Mouse (Mus musculus) layer of hippocampus, adult 2 months (tissue): Measurements from ENCODE around the gene Dhrs4. TPM values are rescaled to one million over a fixed set of nuclear protein-coding genes. Genes with fewer than 3 reads are reported as not detected.

Experiments
- DNase-seq, 2 experiments: peaks; one replicate each; pipeline ENCODE4 v3.0.0; 2022; ENCODE audit warnings: low spot score in 2 of 2
- H3K27ac ChIP-seq: fragments of 200-600 bp; 2 replicates; pipeline ENCODE4 v1.8.1; 2022
- H3K4me3 ChIP-seq: fragments of 200-600 bp; 2 replicates; pipeline ENCODE4 v1.8.1; 2022; ENCODE audit warnings: mild to moderate bottlenecking
- CTCF ChIP-seq: fragments of 200-600 bp; conservative IDR thresholded peaks from 2 replicates; pipeline ENCODE4 v1.8.1; 2022; ENCODE audit warnings: antibody characterized with exemption, mild to moderate bottlenecking, moderate library complexity
- total RNA-seq, 2 experiments: library from RNA; stranded (reverse); gene quantifications; 2 replicates each; pipeline ENCODE4 v1.2.3; 2021

Gene Dhrs4
- total RNA-seq, 2 experiments from 2014 or later = 18.6 to 23.7 TPM

- no peak overlapping the region for H3K4me3 ChIP-seq
- TF ChIP-seq CTCF = no peak
- H3K27ac ChIP-seq = no peak overlapping the region
- no peak for DNase-seq
Observed at GRCm38 (mm10) chr14:55468301-55468741, 10.2 kb upstream of the Dhrs4 start.

- Histone ChIP-seq H3K27ac (no peak overlapping the region), H3K4me3 (no peak overlapping the region)
- no peak for TF ChIP-seq CTCF
- no peak for DNase-seq
Observed at GRCm38 (mm10) chr14:55469041-55469440, 9.5 kb upstream of the Dhrs4 start.

- H3K4me3 ChIP-seq = no peak overlapping the region
- TF ChIP-seq CTCF = no peak
- no peak overlapping the region for H3K27ac ChIP-seq
- no peak for DNase-seq
Observed at GRCm38 (mm10) chr14:55469821-55470220, 8.7 kb upstream of the Dhrs4 start.

- Histone ChIP-seq H3K4me3 (no peak overlapping the region), H3K27ac (no peak overlapping the region)
- DNase-seq = no peak
- no peak for TF ChIP-seq CTCF
Observed at GRCm38 (mm10) chr14:55470806-55471205, 7.8 kb upstream of the Dhrs4 start.

GRCm38 (mm10) chr14:55475654-55476053 is 2.9 kb upstream of the Dhrs4 start:
- Histone ChIP-seq H3K4me3 (no peak overlapping the region), H3K27ac (no peak overlapping the region)
- no peak for DNase-seq
- TF ChIP-seq CTCF = no peak

GRCm38 (mm10) chr14:55477421-55477820 is 1.1 kb upstream of the Dhrs4 start:
- no peak overlapping the region for H3K4me3 ChIP-seq
- no peak for TF ChIP-seq CTCF
- no peak for DNase-seq
- no peak overlapping the region for H3K27ac ChIP-seq

GRCm38 (mm10) chr14:55477829-55478228 is 729 bp upstream of the Dhrs4 start:
- no peak for TF ChIP-seq CTCF
- Histone ChIP-seq H3K4me3 (no peak overlapping the region), H3K27ac (no peak overlapping the region)
- no peak for DNase-seq

GRCm38 (mm10) chr14:55479629-55480028 is 1.1 kb downstream of the Dhrs4 start:
- no peak for TF ChIP-seq CTCF
- H3K27ac ChIP-seq = no peak overlapping the region
- no peak for DNase-seq
- H3K4me3 ChIP-seq = no peak overlapping the region

- TF ChIP-seq CTCF = no peak
- peak in 1 of 2 experiments; percentile 53 for DNase-seq
- 0 out of 2 replicates have a peak overlapping the region, but pooled peaks have one; percentile 28 for H3K27ac ChIP-seq
- no peak overlapping the region for H3K4me3 ChIP-seq
Observed at GRCm38 (mm10) chr14:55484430-55485085, 6.0 kb downstream of the Dhrs4 start.

GRCm38 (mm10) chr14:55486836-55487235 is 8.3 kb downstream of the Dhrs4 start:
- H3K27ac ChIP-seq = no peak overlapping the region
- DNase-seq = no peak
- TF ChIP-seq CTCF = no peak
- H3K4me3 ChIP-seq = no peak overlapping the region

- DNase-seq = peak; percentile 80 to 86
- Histone ChIP-seq H3K4me3 (peak within 1 kb of the TSS; percentile 84), H3K27ac (peak within 1 kb of the TSS; percentile 94)
- peak; percentile 13; the same call in 1 of the 2 replicates for TF ChIP-seq CTCF
Observed at GRCm38 (mm10) chr14:55490361-55491201, 12.0 kb downstream of the Dhrs4 start, which contains the start of gene Carmil3. Gene Carmil3, plus strand, starts transcription at chr14:55490651.

- no peak for TF ChIP-seq CTCF
- DNase-seq = peak; percentile 67 to 74
- peak overlapping the region; percentile 94 for H3K27ac ChIP-seq
- peak overlapping the region; percentile 84 for H3K4me3 ChIP-seq
Observed at GRCm38 (mm10) chr14:55491291-55491833, 12.8 kb downstream of the Dhrs4 start.

GRCm38 (mm10) chr14:55492103-55492502 is 13.5 kb downstream of the Dhrs4 start:
- Histone ChIP-seq H3K4me3 (no peak overlapping the region), H3K27ac (no peak overlapping the region)
- no peak for TF ChIP-seq CTCF
- DNase-seq = no peak
